Mouse (Mus musculus) ES-E14 (cell line): ENCODE data around the gene Pitpnm2.

ENCODE experiments used
- CHD2 ChIP-seq: IDR thresholded peaks from 2 replicates; pipeline ENCODE4 v1.6.1; 2014; ENCODE audit warnings: mild to moderate bottlenecking, low read depth, low read length, inconsistent platforms
- MAFK ChIP-seq: IDR thresholded peaks from 2 replicates; pipeline ENCODE4 v1.6.1; 2014; ENCODE audit warnings: mild to moderate bottlenecking, low read depth, low read length, inconsistent platforms; ENCODE audit not compliant: insufficient read depth

GRCm38 (mm10) chr5:124111742-124112497, 137.6 kb downstream of the Pitpnm2 start, which contains the start of gene Ogfod2:
- no peak for TF ChIP-seq MAFK
- TF ChIP-seq CHD2 = no peak
